Mouse (Mus musculus) kidney, postnatal 0 days (tissue): ENCODE measurements around the gene Bri3. TPM values are rescaled to one million over a fixed set of nuclear protein-coding genes. Genes with fewer than 3 reads are reported as not detected.

Experiments
- ATAC-seq: fragments of 200-750 bp; cut with Nextera tagmentation; replicated peaks from 2 replicates; pipeline ENCODE4 v1.8.0; 2017; ENCODE audit warnings: low read depth, moderate number of reproducible peaks, moderate TSS enrichment, moderate library complexity; ENCODE audit not compliant: low FRiP score
- DNase-seq: peaks from one replicate; pipeline ENCODE4 v3.0.0-alpha.2; 2016; ENCODE audit warnings: low spot score
- H3K27ac ChIP-seq: fragments of 300-500 bp; sonication (generic); 2 replicates; pipeline ENCODE4 v1.5.1; 2014; ENCODE audit warnings: mild to moderate bottlenecking
- H3K27me3 ChIP-seq: fragments of 300-500 bp; sonication (generic); 2 replicates; pipeline ENCODE4 v1.6.1; 2014; ENCODE audit warnings: low read length, mixed read lengths; ENCODE audit not compliant: insufficient read depth
- H3K36me3 ChIP-seq: fragments of 300-500 bp; sonication (generic); 2 replicates; pipeline ENCODE4 v1.6.1; 2014; ENCODE audit warnings: low read length, mixed read lengths; ENCODE audit not compliant: insufficient read depth
- H3K4me1 ChIP-seq: fragments of 300-500 bp; sonication (generic); replicated peaks from 2 replicates; pipeline ENCODE4 v1.6.1; 2014; ENCODE audit warnings: antibody characterized with exemption, low read length, mixed read lengths; ENCODE audit not compliant: insufficient read depth
- H3K4me2 ChIP-seq: fragments of 300-500 bp; sonication (generic); 2 replicates; pipeline ENCODE4 v1.6.1; 2014; ENCODE audit warnings: mild to moderate bottlenecking, low read length, moderate library complexity, mixed read lengths
- H3K4me3 ChIP-seq: fragments of 300-500 bp; sonication (generic); replicated peaks from 2 replicates; pipeline ENCODE4 v1.5.1; 2014; ENCODE audit warnings: low read depth, low read length
- H3K9ac ChIP-seq: fragments of 300-500 bp; sonication (generic); 2 replicates; pipeline ENCODE4 v1.6.1; 2014; ENCODE audit warnings: low read depth, low read length
- H3K9me3 ChIP-seq: fragments of 300-500 bp; sonication (generic); replicated peaks from 2 replicates; pipeline ENCODE4 v1.6.1; 2016; ENCODE audit warnings: low read length, inconsistent platforms, mixed read lengths
- CTCF ChIP-seq: IDR thresholded peaks from 2 replicates; pipeline ENCODE4 v1.5.1; 2016; ENCODE audit warnings: antibody characterized with exemption, low read depth, mild to moderate bottlenecking, moderate library complexity
- WGBS: fragments of 180-500 bp; shearing (Covaris S2); extraction: QIAGEN DNeasy Blood & Tissue Kit; methylation state at CpG from one replicate; pipeline ENCODE4 v1.1.7; 2014; 5-methylcytosine and 5-hydroxymethylcytosine counted together
- polyA plus RNA-seq: library from polyadenylated mRNA; unstranded; fragments of >200 nt; fragmentation: Nextera tagmentation; extraction: Ambion mirVana; gene quantifications from 2 replicates; pipeline ENCODE4 v1.2.1, GENCODE M21; 2015

Gene Bri3
- polyA plus RNA-seq, 1 experiment from 2014 or later = 224 TPM

- no peak for TF ChIP-seq CTCF
- Histone ChIP-seq H3K9ac (no peak overlapping the region), H3K4me3 (no peak overlapping the region), H3K4me2 (no peak overlapping the region), H3K27ac (no peak overlapping the region), H3K27me3 (no peaks in the 10 kb centered on the region), H3K9me3 (no peaks in the 10 kb centered on the region), H3K4me1 (no peaks in the 10 kb centered on the region), H3K36me3 (no peaks in the 10 kb centered on the region)
- 24% methylated on average over 8 of the region's 8 CpGs for WGBS
- no peak for DNase-seq
- no peak for ATAC-seq
Measured at GRCm38 (mm10) chr5:144351185-144351584, 106.9 kb downstream of the Bri3 start.

GRCm38 (mm10) chr5:144352250-144353047, 108.2 kb downstream of the Bri3 start:
- Histone ChIP-seq H3K4me1 (no peaks in the 10 kb centered on the region), H3K27ac (no peak overlapping the region), H3K4me2 (no peak overlapping the region), H3K4me3 (no peak overlapping the region), H3K9me3 (no peaks in the 10 kb centered on the region), H3K9ac (no peak overlapping the region), H3K36me3 (no peaks in the 10 kb centered on the region), H3K27me3 (no peaks in the 10 kb centered on the region)
- 80% methylated on average over 9 of the region's 9 CpGs for WGBS
- DNase-seq = no peak
- no peak for TF ChIP-seq CTCF
- ATAC-seq = no peak

GRCm38 (mm10) chr5:144356776-144357455, 112.7 kb downstream of the Bri3 start:
- no peak for ATAC-seq
- WGBS = 4% methylated on average over 17 of the region's 17 CpGs

GRCm38 (mm10) chr5:144357551-144357880, 113.3 kb downstream of the Bri3 start:
- DNase-seq (no peak), ATAC-seq (no peak)
- H3K9me3 ChIP-seq = no peaks in the 10 kb centered on the region
- peak overlapping the region; percentile 71 for H3K4me2 ChIP-seq
- TF ChIP-seq CTCF = no peak
- peak overlapping the region; percentile 60 for H3K9ac ChIP-seq
- WGBS = 3% methylated on average over 27 of the region's 27 CpGs
- peaks cover 8% of the 10 kb centered on the region; the same call in 1 of the 2 replicates for H3K4me1 ChIP-seq
- H3K36me3 ChIP-seq = no peaks in the 10 kb centered on the region
- no peaks in the 10 kb centered on the region for H3K27me3 ChIP-seq
- H3K27ac ChIP-seq = peak overlapping the region; percentile 88
- peak overlapping the region; percentile 68 for H3K4me3 ChIP-seq

More at GRCm38 (mm10) chr5:144356776-144357455, 112.7 kb downstream of the Bri3 start:
- Histone ChIP-seq H3K36me3 (no peaks in the 10 kb centered on the region), H3K27me3 (no peaks in the 10 kb centered on the region), H3K4me3 (peak overlapping the region; percentile 68), H3K9me3 (no peaks in the 10 kb centered on the region), H3K27ac (peak overlapping the region; percentile 88), H3K4me1 (peaks cover 8% of the 10 kb centered on the region; the same call in 1 of the 2 replicates), H3K9ac (peak overlapping the region; percentile 60), H3K4me2 (peak overlapping the region; percentile 71)
- peak; percentile 39 for DNase-seq
- TF ChIP-seq CTCF = no peak

- H3K4me1 ChIP-seq = peaks cover 8% of the 10 kb centered on the region; the same call in 1 of the 2 replicates
- H3K36me3 ChIP-seq = no peaks in the 10 kb centered on the region
- DNase-seq = peak; percentile 98
- H3K9ac ChIP-seq = peak within 1 kb of the TSS; percentile 60
- H3K9me3 ChIP-seq = no peaks in the 10 kb centered on the region
- under 1% methylated on average over 60 of the region's 60 CpGs for WGBS
- H3K27ac ChIP-seq = peak within 1 kb of the TSS; percentile 88
- H3K4me3 ChIP-seq = peak within 1 kb of the TSS; percentile 68
- peak; percentile 98 for ATAC-seq
- peak within 1 kb of the TSS; percentile 71 for H3K4me2 ChIP-seq
- peak; percentile 29; the same call in 1 of the 2 replicates for TF ChIP-seq CTCF
- H3K27me3 ChIP-seq = no peaks in the 10 kb centered on the region
Measured at GRCm38 (mm10) chr5:144357881-144358591, 113.8 kb downstream of the Bri3 start, which contains the start of gene Baiap2l1. TSS of gene Baiap2l1 (minus strand) at chr5:144358112.

GRCm38 (mm10) chr5:144358592-144358917, 114.3 kb downstream of the Bri3 start:
- 8% methylated on average over 7 of the region's 10 CpGs for WGBS
- Histone ChIP-seq H3K9me3 (no peaks in the 10 kb centered on the region), H3K9ac (peak overlapping the region; percentile 13; the same call in 1 of the 2 replicates), H3K36me3 (no peaks in the 10 kb centered on the region), H3K27ac (peak overlapping the region; percentile 78), H3K27me3 (no peaks in the 10 kb centered on the region), H3K4me2 (peak overlapping the region; percentile 71), H3K4me1 (peaks cover 8% of the 10 kb centered on the region; the same call in 1 of the 2 replicates), H3K4me3 (peak overlapping the region; percentile 68)
- ATAC-seq = no peak
- DNase-seq = no peak
- peak; percentile 24; the same call in 1 of the 2 replicates for TF ChIP-seq CTCF
